ENCODE assay signal across 8 mouse cellular contexts in the genomic region with DNA sequence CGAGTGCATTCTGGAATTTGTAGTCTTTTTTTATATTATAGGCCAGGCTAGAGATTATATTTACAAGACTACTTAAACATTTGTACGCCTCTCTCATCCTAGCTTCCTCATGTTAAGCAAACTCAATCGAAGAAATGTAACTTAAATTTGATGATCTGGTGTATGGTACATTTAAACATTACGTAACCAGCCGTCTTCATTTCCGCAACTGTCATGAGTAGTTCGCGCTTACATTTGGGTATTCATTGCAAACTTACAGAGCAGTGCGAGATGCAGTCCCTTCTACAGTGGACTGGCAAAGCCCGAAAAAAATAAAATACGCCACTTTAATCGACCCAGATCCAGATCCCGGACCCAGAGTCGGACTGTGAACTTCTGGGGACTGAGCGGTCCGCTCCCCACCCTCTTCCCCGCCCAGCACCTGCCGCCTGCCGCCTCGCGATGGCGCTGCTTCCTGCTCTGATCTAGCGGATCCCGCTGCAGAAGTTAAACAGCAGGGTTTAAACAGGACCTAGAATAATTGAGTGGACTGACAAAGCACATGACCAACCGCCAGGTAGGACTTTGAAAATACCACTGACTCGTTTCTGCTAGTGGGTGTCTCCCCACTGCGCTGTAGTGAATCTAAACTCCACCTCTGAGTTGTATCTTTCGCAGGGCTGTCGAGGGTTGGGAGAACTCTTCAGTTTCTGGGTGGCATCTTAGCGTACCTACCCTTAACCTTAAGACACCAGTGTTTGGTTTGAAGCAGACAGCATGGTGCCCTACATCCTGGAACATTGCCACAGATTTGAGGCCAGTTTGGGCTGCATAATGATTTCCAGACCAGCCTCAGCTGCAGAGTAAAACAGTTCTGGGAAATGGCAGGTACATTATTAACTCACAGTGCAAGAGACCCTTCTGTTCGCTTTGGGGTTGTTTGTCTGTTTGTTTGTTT. TPM values are rescaled to one million over a fixed set of nuclear protein-coding genes. Genes with fewer than 3 reads are reported as not detected.
A peak's percentile ranks its signal among the peaks of the same experiment; 100 is the strongest.
DNase-seq lines count a peak whose midpoint lies in the region; ATAC-seq lines count a peak whose summit lies in the region.

No protein-coding gene starts in this region.

- DNase-seq in Muller cell, postnatal 12 days (ENCODE audit: inconsistent ontology term), result peak; percentile 87
- peak; percentile 89 for DNase-seq in cerebellum, adult 8-10 months
- peak; percentile 86 for DNase-seq in hindbrain, embryonic 11.5 days (ENCODE audit: low spot score)
- DNase-seq in layer of hippocampus, postnatal 25 days (ENCODE audit: extremely low spot score in 1 of 2, low spot score in 1 of 2), result peak; percentile 73 to 89
- peak; percentile 94 for DNase-seq in lung, postnatal 14 days
- DNase-seq in retina, embryonic 14.5 days (ENCODE audit: low spot score), result peak; percentile 89
- peak; percentile 95 for DNase-seq in thymus, postnatal 4 days

- no peaks in the 10 kb centered on the region for H3K4me1 ChIP-seq in hindbrain, embryonic 11.5 days (replicated peaks; ENCODE audit: control insufficient read depth, insufficient read depth, low read length)

- H3K4me3 ChIP-seq in hindbrain, embryonic 11.5 days (ENCODE audit: low read depth, low read length), result peak overlapping the region; percentile 38

- WGBS in hindbrain, embryonic 11.5 days, result 4% methylated on average over 31 of the region's 31 CpGs

- 0 out of 2 replicates have a peak, but pooled peaks cover 1% of the 10 kb centered on the region for H3K36me3 ChIP-seq in hindbrain, embryonic 11.5 days (ENCODE audit: control insufficient read depth, insufficient read depth, low read length)

- ATAC-seq in frontal cortex, adult (ENCODE audit: low TSS enrichment), result peak; percentile 67
- ATAC-seq in hindbrain, embryonic 11.5 days (ENCODE audit: low FRiP score), result peak; percentile 83

- no peaks in the 10 kb centered on the region for H3K9me3 ChIP-seq in hindbrain, embryonic 11.5 days (ENCODE audit: control insufficient read depth, low read length)

- H3K27ac ChIP-seq in hindbrain, embryonic 11.5 days (ENCODE audit: low read depth, low read length), result no peak overlapping the region

- H3K9ac ChIP-seq in hindbrain, embryonic 11.5 days (ENCODE audit: low read depth, low read length), result peak overlapping the region; percentile 25

- H3K27me3 ChIP-seq in hindbrain, embryonic 11.5 days (ENCODE audit: control insufficient read depth, insufficient read depth, low read length), result no peaks in the 10 kb centered on the region

- H3K4me2 ChIP-seq in hindbrain, embryonic 11.5 days (replicated peaks; ENCODE audit: low read depth, low read length), result peak overlapping the region; percentile 33

RNA-seq across cellular contexts. Expression of a gene that starts 0.7 kb away (rescaled TPM):
- 85.4 and 88.6 TPM in 2 replicates for polyA plus RNA-seq in hindbrain, embryonic 11.5 days (2014; fragmentation: Nextera tagmentation; extraction: Ambion mirVana)
- total RNA-seq in layer of hippocampus, postnatal 25 days (2021), result 100 to 1,000 TPM; 390 to 418 TPM

RNA-seq across cellular contexts. Expression of a gene that starts 9.7 kb away (rescaled TPM):
- 1.1 and 1.3 TPM in 2 replicates for polyA plus RNA-seq in hindbrain, embryonic 11.5 days (2014; fragmentation: Nextera tagmentation; extraction: Ambion mirVana)
- total RNA-seq in layer of hippocampus, postnatal 25 days (2021), result 1 to 10 TPM; 1.3 to 2.4 TPM

RNA-seq across cellular contexts. Expression of a gene that starts 39.5 kb away (rescaled TPM):
- polyA plus RNA-seq in hindbrain, embryonic 11.5 days (2014; fragmentation: Nextera tagmentation; extraction: Ambion mirVana), result 3.0 TPM in 2 replicates
- total RNA-seq in layer of hippocampus, postnatal 25 days (2021), result 1 to 10 TPM; 5.6 to 5.9 TPM

RNA-seq across cellular contexts. Expression of a gene that starts 43.5 kb away (rescaled TPM):
- 1.4 and 2.5 TPM in 2 replicates for polyA plus RNA-seq in hindbrain, embryonic 11.5 days (2014; fragmentation: Nextera tagmentation; extraction: Ambion mirVana)
- total RNA-seq in layer of hippocampus, postnatal 25 days (2021), result 1 to 10 TPM; 6.2 to 7.1 TPM

RNA-seq across cellular contexts. Expression of a gene that starts 51.2 kb away (rescaled TPM):
- 93.2 and 100 TPM in 2 replicates for polyA plus RNA-seq in hindbrain, embryonic 11.5 days (2014; fragmentation: Nextera tagmentation; extraction: Ambion mirVana)
- total RNA-seq in layer of hippocampus, postnatal 25 days (2021), result 10 to 100 TPM; 59.1 to 62.7 TPM
